Mouse (Mus musculus) adrenal gland, postnatal 36 days (tissue): Measurements from ENCODE around the gene Cmklr1. TPM values are rescaled to one million over a fixed set of nuclear protein-coding genes. Genes with fewer than 3 reads are reported as not detected.

Source experiments
- DNase-seq, 2 experiments: peaks; one replicate each; pipeline ENCODE4 v3.0.0; 2021; ENCODE audit warnings: mixed read lengths in 1 of 2
- total RNA-seq, 2 experiments: library from RNA; stranded (reverse); gene quantifications; 2 replicates each; pipeline ENCODE4 v1.2.3; 2021

The Cmklr1 gene
- total RNA-seq, 2 experiments from 2014 or later: 15.3 to 24.4 TPM

DNA sequence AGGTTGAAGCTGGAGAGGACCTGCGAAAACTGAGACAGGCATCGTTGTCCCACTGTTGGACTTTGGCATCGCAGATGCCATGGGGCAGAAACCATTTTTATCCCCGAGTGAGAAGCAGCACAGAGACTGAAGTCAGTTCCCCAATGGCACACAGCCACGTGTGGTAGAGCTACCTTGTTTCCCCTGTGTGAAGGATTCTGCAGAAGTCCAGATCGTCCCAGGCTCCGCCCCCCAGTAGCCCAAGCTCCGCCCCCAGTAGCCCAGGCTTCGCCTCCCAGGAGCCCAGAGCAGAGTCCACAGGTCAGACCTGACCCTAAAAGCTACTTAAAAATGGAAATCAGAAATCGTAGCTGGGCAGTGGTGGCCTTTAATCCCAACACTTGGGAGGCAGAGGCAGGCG is 4.0 kb upstream of the Cmklr1 start:
- DNase-seq: no peak

DNA sequence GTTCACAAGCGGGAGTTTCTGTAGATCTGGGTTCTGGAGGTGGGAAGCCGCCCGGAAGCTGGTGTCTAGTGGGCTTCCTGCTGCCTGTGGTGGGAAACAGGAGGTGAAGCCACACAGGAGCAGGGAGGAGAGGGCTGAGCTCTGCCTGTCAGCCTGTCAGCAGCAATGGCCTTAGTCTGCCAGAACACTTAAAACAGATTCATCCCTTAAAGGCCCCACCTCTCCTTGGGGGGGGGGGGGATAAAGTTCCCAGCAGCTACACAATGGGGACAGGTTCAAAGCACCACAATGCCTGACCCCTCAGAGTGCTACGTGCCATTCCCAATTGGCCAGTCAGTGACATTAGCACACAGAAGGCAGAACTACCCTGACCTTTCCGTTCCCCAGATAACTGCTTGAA is 2.0 kb upstream of the Cmklr1 start:
- no peak for DNase-seq

DNA sequence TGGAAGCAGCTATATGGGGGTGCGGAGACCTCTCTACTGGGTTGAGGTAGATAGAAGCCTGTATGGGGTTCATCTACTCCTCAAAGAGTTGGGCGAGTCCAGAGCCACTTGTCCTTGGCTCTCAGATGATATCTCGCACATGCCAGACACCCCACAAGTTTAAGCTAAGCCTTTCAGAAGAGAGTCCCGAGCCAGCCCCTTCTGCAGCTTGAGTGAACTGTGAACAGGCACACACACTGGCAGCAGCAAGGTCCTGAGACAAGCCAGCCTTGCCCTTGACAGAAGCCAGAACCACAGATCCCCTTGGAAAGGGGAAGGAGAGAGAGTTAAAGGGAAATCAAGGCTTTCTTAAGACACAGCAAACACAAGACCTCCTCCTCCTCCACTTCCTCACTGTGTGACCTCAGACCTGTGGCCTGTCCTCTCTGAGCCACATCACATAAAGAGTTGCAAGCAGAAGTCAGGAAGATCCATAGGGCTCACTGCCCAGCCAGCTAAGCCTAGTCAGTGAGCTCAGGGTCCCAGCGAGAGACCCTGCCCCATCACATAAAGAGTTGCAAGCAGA is 1.5 kb downstream of the Cmklr1 start:
- DNase-seq: no peak

DNA sequence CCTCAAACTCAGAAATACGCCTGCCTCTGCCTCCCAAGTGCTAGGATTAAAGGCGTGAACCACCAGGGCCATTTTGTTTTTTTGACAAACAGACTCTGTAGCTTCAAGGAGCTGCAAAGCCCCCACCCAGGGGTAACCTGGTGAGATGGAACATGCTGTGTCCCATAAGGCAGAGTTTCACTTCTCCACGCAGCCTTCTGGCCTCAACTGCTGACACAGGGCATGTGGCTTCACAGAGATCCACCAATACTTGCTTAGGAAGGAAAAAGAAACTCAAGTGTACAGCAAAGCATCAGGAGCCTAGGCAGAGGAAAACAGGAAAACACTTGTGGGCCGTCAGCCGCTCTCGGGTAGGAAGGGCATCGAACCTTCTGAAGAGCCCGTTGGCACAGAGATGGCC is 3.1 kb downstream of the Cmklr1 start:
- no peak for DNase-seq

DNA sequence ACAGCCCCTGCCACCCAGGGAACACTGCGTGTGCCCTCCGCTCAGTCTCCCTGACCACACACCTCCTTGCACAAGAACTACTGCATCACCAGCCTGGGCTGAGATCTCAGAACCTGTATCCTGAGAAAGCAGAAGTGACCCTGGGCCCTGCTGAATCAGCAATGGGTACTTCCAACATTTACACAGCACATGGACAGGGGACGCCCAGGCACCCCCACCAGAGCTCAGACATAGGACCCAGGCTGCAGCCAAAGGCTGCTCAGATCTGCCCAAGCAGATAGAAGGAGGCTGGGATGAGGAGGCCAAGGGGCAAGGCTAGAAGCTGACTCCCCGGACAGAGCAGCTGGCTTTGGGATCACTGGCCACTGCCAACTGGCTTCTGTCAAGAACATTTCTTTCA is 5.7 kb downstream of the Cmklr1 start:
- DNase-seq: peak in 1 of 2 experiments; percentile 44

DNA sequence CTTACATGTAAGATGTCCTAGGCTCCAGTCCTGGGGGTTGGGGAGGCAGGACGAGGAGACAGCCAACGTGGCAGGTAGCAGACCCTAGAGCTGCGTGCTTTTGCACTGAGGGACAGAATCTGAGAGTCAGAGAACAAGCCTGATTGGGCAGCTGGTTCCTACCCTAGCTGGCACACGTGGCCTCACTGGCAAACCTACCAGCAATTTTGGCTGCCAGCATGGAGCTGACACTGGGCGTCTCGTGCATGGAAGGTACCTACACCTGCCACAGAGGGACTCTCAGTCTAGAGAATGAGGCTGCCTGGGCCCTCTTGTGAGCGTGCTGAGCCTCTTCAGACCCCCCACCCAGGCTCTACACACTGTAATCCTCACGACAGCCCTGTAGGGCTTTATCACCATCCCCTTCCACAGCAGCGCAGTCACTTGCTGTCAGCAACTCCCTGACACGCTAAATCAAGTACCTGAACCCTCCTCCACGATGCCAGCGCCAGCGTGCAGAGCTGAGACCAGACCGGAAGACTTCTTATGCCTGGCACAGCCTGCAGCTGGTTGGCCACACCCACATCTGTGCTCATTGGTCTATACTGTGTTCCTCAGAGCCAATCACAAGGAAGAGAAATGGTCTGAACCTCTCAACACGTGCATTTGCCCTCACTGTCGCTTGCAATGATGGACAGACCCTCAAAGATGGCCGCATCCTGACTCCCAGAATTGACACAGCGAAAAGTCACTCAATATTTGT is 6.9 kb downstream of the Cmklr1 start:
- no peak for DNase-seq

DNA sequence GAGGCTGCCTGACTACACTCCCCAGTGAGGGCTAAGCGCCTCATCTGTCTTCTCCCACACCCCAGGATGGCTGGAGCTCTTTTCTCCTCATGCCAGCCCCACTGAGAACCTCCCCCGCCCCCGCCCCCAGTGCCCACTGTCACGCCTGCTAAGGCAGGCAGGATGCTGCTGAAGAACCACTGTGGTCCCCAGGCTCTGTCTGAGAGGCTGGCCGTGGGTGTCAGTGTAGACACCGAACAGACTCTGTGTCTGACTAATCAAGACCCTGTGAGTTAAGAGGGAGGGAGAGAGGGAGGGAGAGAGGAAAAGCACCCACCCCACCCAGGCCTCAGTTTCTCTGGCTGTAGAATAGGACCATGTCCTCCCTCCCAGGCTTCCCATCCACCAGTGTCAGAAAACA is 9.2 kb downstream of the Cmklr1 start:
- DNase-seq: no peak

DNA sequence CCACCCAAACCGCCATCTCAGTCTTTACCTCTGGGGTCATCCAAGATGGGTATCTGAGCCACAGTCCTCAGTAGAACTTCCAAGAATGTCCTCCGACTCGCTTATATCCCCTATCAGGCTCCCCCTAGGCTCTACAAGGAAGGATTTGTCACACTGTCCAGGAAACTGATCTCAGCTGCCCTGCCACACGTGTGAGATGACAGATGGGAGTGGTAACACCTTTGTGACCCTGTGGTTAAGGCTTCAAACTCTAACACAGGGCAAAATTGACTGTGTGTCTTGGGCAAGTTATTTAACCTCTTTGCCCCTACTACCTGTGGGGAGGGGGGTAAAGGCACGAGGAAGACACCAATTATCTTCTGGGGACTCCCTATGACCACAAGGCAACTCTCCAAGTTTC is 11.1 kb downstream of the Cmklr1 start:
- no peak for DNase-seq

DNA sequence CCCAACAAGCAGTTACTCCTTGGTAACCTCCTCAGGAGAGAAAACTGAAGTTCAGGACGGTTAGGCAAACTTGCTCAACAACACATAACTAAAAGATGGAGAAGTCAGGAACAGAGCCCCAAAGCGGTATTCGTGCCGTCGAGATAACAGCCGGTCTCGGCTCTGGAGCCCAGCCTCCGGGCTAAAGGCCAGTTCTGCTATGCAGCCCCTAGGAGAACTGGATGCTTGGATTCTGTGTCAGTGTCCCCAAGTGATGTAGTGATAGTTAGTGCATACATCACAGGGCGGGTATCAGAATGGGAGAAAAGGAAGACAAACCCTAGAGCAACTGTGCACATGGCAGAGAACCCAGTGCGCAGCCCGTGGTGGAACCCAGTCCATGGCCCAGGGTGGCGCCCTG is 12.2 kb downstream of the Cmklr1 start:
- no peak for DNase-seq

DNA sequence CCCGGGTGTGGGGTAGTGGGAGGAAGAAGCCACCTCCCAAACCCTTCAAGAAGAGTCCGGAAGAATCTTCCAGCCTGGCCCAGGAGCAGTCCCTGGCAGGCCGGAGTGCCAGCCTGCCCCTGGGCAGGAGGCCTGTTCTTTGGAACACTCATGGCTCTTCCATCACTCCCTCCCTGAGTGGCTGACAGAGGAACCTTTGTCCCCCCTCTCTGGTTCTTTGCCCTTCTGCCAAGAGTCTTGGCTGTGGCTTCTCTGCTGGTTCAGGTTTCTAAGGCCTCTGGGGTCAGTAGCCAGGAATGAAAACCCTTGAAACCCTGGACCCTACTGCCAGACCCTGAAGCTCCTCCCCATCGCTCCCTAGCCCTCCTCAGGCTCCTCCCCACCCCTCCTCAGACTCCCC is 12.6 kb downstream of the Cmklr1 start:
- no peak for DNase-seq

DNA sequence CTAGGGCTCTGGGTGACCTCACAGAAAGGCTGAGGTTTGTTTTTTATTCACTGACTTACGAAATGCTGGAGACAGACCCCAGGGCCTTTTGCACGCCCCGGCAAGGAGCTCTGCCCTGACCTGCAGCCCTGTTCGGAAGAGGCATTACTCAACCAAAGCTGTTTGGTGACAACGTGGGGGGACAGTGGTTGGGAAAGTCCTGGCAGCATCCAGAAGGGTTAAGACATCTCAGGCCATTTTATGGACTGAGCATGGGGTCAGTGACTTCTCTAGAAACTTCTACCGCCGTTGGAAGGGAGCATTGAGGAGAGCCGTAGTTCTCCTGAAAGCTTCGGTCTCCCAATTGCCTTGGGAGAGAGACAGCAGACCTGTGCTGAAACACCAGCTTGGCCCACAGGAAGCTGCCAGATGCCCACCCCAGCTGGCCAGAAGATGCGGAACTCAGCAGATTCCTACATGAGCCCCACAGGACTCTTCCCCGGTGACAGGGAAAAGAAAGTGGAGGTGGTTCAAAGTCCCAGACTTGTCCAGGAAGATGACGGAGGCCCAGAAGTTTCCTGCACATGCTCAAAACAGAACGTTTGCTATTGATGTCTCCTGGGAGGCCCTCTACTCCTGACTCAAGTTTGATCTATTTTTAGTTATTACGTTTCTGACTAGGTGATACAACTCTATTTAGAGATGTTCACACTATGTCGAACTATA is 14.2 kb downstream of the Cmklr1 start:
- no peak for DNase-seq

DNA sequence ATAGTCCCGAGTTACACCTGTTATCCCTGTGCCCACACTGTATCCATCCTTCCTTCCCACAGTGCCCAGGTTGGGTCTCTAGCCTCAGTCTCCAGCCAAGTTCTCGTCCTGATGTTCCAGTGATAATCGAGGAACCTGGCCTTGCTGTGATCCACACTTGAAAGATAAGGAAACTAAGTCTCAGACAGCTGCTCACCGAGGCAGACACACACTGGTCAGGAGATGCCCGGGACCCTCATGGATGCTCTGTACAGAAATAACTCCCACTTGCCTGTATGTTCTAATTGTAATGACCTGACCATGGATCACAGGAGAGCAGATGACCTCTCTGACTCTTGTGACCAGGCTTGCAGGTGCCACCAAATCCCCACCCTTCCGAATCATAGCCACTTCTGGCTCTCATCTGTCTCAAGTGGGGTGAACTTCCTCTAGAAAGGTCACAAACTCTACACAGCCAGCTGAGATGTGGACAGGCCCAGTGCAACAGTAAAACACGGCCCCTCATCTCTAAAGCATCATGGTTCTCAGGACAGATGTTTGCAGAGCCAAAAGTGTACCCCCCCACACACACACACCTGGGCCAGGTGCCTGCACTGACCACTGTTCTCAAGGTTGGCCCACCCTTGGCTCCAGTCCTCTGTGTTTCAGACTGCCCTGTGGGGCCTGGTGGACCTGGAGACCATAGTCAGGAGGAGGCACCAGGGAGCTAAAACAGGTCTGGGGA is 15.2 kb downstream of the Cmklr1 start:
- no peak for DNase-seq

DNA sequence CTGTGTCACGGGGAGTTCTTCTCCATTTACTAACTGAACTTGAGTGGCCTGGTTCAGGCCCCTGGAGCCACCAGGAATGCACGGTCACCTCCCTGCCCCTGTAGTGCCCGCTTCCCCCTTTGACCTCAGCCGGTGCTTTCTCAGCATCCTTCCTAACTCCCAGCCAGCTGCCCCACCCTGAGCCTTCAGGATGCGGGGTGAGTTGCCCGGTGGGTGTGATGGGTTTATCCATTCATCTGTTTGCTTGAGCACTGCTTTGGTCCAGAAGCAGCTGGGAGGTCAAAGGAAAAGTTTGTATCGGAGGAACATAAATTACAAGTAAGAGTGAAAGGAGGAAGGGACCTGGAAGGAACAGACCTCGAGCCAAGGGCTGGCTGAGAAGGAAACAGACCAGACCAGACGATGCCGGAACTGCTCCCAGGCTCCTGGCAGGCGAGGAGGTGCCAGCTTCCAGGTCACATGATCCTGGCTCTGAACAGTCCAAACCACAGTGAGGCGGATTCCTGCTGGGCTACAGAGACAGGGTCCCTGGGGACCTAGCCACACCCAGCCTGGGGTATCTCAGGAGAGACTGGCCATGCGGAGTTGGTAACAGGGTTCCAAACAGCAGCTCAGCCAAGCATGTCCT is 16.1 kb downstream of the Cmklr1 start:
- peak; percentile 60 to 77 for DNase-seq

DNA sequence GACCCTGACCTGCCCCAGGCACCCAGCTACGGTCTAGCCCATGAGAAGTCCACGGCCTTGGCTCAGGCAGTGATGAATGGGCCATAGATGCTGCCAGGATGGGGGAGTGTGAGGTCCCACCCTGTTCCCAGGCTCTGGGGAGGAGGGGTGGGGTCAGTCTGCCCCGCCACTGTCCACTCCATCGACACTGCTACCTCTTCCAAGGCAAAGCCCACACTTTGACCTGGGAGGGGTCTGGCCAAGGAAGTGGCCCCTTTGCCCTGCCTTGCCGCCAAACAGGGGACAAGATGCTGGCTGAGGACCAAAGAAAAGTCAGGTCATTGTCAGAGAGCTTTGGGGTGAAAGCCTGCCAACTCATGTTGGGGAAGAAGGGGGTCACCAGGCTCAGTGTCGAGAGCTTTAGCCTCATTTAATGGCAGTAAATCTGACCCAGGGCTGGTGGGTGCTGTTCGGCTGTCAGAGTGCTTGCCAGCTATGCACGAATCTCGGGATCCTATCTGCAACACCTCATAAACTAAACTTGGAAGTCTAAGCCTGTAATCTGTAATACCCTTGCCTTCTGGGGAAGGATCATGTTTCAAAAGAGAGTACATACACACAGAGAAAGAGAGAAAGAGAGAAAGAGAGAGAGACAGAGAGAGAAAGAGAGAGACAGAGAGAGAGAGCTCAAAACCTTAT is 17.1 kb downstream of the Cmklr1 start:
- peak in 1 of 2 experiments; percentile 58 for DNase-seq

DNA sequence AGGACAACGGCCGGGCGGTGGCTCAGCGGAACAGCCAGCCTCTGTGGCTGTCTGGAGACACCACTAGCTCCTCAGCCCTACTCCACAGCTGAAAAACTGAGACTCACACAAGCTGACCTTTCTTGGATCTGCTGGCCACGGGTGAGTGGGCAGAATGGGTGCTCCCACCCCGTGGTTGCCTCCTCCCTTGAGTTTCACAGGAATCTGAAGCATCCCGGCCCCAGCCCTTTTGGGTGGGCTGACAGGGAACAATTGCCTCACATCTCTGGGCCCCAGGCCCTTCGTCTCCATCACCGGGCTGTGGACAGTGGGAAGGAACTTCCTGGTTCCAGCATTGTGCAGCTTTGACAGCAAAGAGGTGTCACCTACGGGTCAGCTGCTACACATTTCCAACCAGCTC is 20.1 kb downstream of the Cmklr1 start:
- DNase-seq: no peak

DNA sequence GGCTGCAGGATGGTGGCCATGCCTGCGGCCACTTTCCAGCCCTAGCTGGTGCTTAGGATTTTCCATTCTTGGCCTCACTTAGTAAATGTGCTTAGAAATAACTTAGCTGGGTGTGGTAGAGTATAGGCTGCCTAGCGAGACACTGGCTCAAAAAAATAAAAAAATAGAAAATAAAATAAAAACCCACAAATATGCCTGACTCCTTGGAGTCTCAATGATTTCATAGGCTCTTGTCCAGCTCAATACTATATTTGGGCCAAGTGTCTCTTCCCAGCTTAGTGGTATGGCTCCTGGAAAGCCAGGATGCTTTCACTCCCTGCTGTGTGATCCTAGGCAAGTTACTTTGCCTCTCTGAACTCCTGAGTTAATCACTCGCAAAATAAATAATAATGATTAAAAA is 21.0 kb downstream of the Cmklr1 start:
- no peak for DNase-seq

DNA sequence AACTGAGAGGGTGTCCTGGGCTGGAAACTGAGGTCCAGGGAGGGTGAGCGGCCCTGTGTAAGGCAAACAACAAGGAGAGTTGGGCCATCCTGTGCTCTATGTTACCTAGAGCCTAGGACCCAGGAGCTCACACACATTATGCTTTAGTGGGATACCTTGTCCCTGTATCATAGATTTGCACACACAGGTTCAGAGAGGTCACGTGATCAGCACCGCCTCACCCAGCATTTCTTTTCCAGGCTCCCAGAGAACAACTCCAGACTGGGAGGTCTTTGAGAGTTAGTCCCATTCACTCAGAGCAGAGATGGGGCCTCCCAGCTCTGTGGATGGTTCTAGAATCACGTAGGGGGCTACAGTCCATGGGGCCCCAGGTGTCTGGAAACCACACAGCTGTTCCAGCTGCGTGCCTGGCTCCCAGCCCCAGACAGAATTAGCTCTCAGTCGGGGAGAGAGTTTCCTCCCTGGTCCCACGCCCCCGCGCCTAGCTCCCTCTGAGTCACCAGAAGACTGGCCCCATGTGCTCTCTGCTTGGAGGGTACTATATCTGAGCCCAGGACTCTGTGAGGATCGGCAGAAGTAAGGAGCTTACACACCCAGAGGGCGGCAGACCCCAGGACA is 22.3 kb downstream of the Cmklr1 start:
- DNase-seq: peak in 1 of 2 experiments; percentile 38

DNA sequence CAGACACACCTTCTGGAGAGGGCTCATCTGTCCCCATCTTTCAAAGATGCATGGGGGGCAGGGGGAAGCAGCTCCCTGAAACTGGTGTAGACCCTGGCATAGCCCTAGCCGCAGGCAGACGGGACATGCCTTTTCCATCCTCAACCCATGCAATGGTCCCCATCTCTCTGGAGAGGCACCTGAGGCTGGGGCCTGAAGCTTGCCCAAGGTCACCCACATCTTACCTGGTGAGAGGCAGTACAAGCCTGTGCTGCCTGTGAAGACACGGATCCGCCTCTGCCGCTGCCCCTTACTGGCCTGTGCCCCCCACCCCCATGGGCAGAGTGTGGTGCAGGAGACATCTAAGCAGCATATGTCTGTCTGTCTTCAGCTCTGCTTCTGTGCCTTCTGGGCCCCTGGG is 23.2 kb downstream of the Cmklr1 start:
- DNase-seq: no peak

DNA sequence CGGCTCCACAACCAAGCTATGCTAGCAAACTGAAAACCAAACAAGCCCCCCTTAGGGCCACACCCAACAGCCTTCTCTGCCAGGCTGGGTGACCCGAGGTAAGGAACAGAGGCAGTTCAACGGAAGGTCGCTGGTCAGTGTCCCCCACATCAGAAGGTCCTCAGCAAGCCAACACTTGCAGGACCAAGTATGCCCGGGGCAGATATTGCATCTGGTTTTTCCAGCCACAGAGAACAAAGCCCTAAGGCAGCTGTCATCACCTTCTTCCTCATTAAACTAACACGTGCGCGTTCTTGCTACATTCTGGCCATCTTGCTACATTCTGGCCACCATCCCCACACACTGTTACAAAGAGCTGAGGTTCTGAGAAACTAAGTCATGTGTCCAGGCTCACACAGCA is 23.9 kb downstream of the Cmklr1 start:
- DNase-seq: no peak

DNA sequence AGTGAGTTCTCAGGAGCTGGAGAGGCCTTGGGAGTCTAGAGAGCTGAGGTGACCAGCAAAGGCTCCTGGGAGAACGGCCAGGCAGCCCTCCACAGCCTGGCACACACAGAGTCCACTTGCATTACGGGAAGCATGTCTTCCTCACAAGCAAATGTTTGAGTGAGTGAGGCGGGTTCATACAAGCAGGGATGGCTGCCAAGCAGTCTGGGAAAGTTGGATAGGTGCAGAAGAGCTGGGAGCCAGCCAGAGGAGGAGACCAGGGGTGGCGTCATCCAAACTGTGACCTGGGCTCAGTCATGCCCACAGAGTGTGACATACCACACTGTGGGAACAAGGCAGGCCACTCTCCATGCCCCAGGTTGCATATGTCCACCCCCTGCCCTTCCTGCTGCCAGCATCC is 25.2 kb downstream of the Cmklr1 start:
- no peak for DNase-seq

DNA sequence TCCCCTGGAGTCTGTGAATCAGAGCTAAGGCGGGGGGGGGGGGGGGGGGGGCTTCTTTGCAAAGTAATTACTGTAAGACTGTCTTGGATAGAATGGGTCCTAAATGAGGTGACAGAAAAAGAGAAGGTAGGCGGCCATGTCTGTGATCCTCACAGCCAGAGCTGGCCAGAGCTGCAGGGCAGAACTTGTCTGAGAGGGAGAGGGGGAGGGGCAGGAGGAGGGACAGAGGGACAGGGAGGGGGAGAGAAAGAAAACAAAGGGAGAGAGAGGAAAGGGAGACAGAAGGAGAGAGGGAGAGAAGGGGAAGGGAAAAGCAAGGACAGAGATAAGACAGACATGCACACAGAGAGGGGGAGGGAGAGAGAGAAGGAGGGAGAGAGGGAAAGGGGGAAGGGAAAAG is 27.2 kb downstream of the Cmklr1 start:
- DNase-seq: no peak
